Mouse (Mus musculus): ENCODE data around the gene Smug1. TPM values are rescaled to one million over a fixed set of nuclear protein-coding genes. Genes with fewer than 3 reads are reported as not detected.
A peak's percentile ranks its signal among the peaks of the same experiment; 100 is the strongest.

Gene Smug1
- polyA plus RNA-seq, 1 experiment from 2014 or later, result 10.6 TPM

DNA sequence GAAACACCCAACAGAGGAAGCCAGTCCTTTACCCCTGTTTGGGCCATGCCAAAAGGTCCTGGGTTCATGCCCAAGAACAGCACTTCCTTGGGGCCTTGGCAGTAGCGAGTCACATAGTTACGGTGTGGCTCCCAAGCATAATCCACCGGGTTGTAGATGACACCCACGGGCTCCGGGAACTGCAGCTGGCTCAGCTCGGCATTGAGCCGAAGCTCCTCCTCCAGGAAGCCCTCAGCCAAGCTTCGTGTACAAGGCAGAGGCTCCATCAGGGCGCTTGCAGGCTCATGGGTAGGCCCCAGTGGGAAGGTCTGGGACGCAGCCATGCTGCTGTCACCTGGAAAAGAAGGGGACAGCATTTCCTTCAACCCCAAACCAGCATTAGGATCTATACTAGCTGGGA is 9.3 kb downstream of the Smug1 start:
- no peaks in the 10 kb centered on the region for H3K9me3 ChIP-seq (ENCODE audit: control insufficient read depth, low read length)
- H3K27ac ChIP-seq (replicated peaks), result no peak overlapping the region
- WGBS, result 76% methylated on average over 10 of the region's 10 CpGs
- H3K27me3 ChIP-seq (ENCODE audit: control insufficient read depth, insufficient read depth, low read length), result no peaks in the 10 kb centered on the region
- TF ChIP-seq EP300 (optimal IDR thresholded peaks at IDR 0.05), result no peak
- TF ChIP-seq CTCF (IDR thresholded peaks at IDR 0.05; ENCODE audit: low read depth), result no peak
- ATAC-seq (ENCODE audit: low FRiP score, low TSS enrichment) (no peak), DNase-seq (ENCODE audit: low spot score) (no peak)
- no peaks in the 10 kb centered on the region for H3K36me3 ChIP-seq (ENCODE audit: control insufficient read depth, insufficient read depth, low read length)
- H3K4me1 ChIP-seq (replicated peaks; ENCODE audit: control insufficient read depth, insufficient read depth), result no peaks in the 10 kb centered on the region
- no peak overlapping the region for H3K4me2 ChIP-seq (replicated peaks; ENCODE audit: low read depth)
- H3K4me3 ChIP-seq (ENCODE audit: low read depth, low read length), result no peak overlapping the region
- no peak overlapping the region for H3K9ac ChIP-seq (ENCODE audit: low read length)

DNA sequence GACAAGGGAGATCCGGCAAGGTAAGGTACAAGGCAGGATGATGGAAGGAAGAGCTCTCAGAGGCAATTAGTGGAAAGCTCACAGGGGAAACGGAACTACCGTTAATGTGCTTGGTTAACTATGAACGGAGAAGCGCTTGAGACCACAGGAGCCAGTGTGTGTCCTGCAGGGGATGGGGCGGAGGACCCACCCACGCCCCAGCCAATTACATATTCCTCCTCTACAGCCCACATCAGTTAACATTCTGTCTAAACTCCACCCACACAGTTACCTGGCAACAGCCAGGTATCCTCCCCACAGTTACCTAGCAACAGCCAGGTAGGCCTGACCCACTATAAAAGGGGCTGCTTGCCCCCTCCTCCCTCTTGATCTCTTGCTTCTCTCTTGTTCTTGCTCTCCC is 10.0 kb downstream of the Smug1 start:
- no peak for TF ChIP-seq EP300 (optimal IDR thresholded peaks at IDR 0.05)
- TF ChIP-seq CTCF (IDR thresholded peaks at IDR 0.05; ENCODE audit: low read depth), result no peak
- H3K27me3 ChIP-seq (ENCODE audit: control insufficient read depth, insufficient read depth, low read length), result no peaks in the 10 kb centered on the region
- H3K9ac ChIP-seq (ENCODE audit: low read length), result no peak overlapping the region
- no peak for DNase-seq (ENCODE audit: low spot score)
- H3K4me2 ChIP-seq (replicated peaks; ENCODE audit: low read depth), result no peak overlapping the region
- H3K9me3 ChIP-seq (ENCODE audit: control insufficient read depth, low read length), result no peaks in the 10 kb centered on the region
- H3K36me3 ChIP-seq (ENCODE audit: control insufficient read depth, insufficient read depth, low read length), result no peaks in the 10 kb centered on the region
- no peak overlapping the region for H3K27ac ChIP-seq (replicated peaks)
- H3K4me3 ChIP-seq (ENCODE audit: low read depth, low read length), result no peak overlapping the region
- WGBS, result 66% methylated on average over 7 of the region's 7 CpGs
- ATAC-seq (ENCODE audit: low FRiP score, low TSS enrichment), result no peak
- H3K4me1 ChIP-seq (replicated peaks; ENCODE audit: control insufficient read depth, insufficient read depth), result no peaks in the 10 kb centered on the region

DNA sequence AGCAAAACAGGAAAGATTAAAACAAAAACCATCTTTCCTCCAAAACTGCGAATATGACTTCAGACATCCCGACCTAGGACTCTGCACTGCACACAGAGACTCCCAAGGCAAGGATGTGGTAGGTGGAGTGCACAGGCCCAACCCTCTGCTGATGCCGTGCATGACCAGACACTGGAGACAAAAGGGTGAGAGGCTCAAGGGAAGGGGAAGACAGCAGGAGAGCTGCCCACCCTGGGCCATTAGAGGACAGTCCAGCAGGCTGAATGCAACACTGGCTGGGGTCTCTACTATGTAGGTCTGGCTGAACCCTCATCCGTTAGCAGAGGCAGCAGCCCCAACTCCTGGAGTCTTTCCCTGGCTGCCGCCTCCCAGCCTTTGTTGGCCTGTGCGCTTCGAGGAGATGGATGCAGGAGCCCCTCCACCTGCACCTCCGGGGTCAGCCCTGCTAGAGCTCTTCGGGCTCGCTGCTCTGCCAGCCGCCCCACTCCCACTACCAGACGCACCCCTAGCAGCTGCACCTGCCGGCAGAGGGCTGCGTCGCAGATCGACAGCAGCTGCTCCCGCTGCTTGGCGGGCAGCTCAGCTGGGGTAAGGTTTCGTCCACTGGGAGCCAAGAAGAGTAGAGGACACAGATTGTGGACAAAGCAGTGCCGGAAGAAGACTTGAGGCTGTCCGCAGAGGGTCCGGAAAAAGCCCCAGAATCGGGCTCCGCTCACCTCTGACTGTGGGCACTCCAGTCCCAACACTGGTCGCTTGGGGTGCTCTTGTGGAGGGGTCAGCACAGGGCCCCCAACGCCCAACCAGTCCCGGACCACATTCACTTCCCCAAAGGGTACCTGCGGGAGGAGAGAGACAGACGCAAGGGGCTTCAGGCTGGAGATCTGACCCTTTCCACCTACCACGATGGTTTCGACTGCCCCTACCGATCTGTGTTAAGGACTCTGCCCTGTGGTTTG is 11.2 kb downstream of the Smug1 start:
- Histone ChIP-seq H3K4me1 (replicated peaks; ENCODE audit: control insufficient read depth, insufficient read depth) (no peaks in the 10 kb centered on the region), H3K4me2 (replicated peaks; ENCODE audit: low read depth) (no peak overlapping the region), H3K9me3 (ENCODE audit: control insufficient read depth, low read length) (no peaks in the 10 kb centered on the region), H3K9ac (ENCODE audit: low read length) (no peak overlapping the region), H3K4me3 (ENCODE audit: low read depth, low read length) (no peak overlapping the region), H3K27me3 (ENCODE audit: control insufficient read depth, insufficient read depth, low read length) (no peaks in the 10 kb centered on the region), H3K27ac (replicated peaks) (no peak overlapping the region), H3K36me3 (ENCODE audit: control insufficient read depth, insufficient read depth, low read length) (no peaks in the 10 kb centered on the region)
- no peak for ATAC-seq (ENCODE audit: low FRiP score, low TSS enrichment)
- no peak for DNase-seq (ENCODE audit: low spot score)
- WGBS, result 51% methylated on average over 31 of the region's 32 CpGs
- TF ChIP-seq CTCF (IDR thresholded peaks at IDR 0.05; ENCODE audit: low read depth), result no peak
- TF ChIP-seq EP300 (optimal IDR thresholded peaks at IDR 0.05), result no peak

- WGBS, result 82% methylated on average over 4 of the region's 4 CpGs
- ATAC-seq (ENCODE audit: low FRiP score, low TSS enrichment) (no peak), DNase-seq (ENCODE audit: low spot score) (no peak)
- Histone ChIP-seq H3K9ac (ENCODE audit: low read length) (no peak overlapping the region), H3K36me3 (ENCODE audit: control insufficient read depth, insufficient read depth, low read length) (no peaks in the 10 kb centered on the region), H3K27ac (replicated peaks) (no peak overlapping the region), H3K9me3 (ENCODE audit: control insufficient read depth, low read length) (no peaks in the 10 kb centered on the region), H3K4me1 (replicated peaks; ENCODE audit: control insufficient read depth, insufficient read depth) (no peaks in the 10 kb centered on the region), H3K4me2 (replicated peaks; ENCODE audit: low read depth) (no peak overlapping the region), H3K4me3 (ENCODE audit: low read depth, low read length) (no peak overlapping the region), H3K27me3 (ENCODE audit: control insufficient read depth, insufficient read depth, low read length) (no peaks in the 10 kb centered on the region)
- TF ChIP-seq CTCF (IDR thresholded peaks at IDR 0.05; ENCODE audit: low read depth), result no peak
- no peak for TF ChIP-seq EP300 (optimal IDR thresholded peaks at IDR 0.05)
Measured at GRCm38 (mm10) chr15:103152890-103153610, 13.8 kb downstream of the Smug1 start.

- no peaks in the 10 kb centered on the region for H3K36me3 ChIP-seq (ENCODE audit: control insufficient read depth, insufficient read depth, low read length)
- ATAC-seq (ENCODE audit: low FRiP score, low TSS enrichment) (peak; percentile 54; the same call in 1 of the 2 replicates), DNase-seq (ENCODE audit: low spot score) (no peak)
- no peak overlapping the region for H3K4me3 ChIP-seq (ENCODE audit: low read depth, low read length)
- TF ChIP-seq EP300 (optimal IDR thresholded peaks at IDR 0.05), result no peak
- no peaks in the 10 kb centered on the region for H3K9me3 ChIP-seq (ENCODE audit: control insufficient read depth, low read length)
- H3K27me3 ChIP-seq (ENCODE audit: control insufficient read depth, insufficient read depth, low read length), result no peaks in the 10 kb centered on the region
- no peak overlapping the region for H3K4me2 ChIP-seq (replicated peaks; ENCODE audit: low read depth)
- WGBS, result 77% methylated on average over 3 of the region's 3 CpGs
- H3K9ac ChIP-seq (ENCODE audit: low read length), result no peak overlapping the region
- no peak overlapping the region for H3K27ac ChIP-seq (replicated peaks)
- H3K4me1 ChIP-seq (replicated peaks; ENCODE audit: control insufficient read depth, insufficient read depth), result no peaks in the 10 kb centered on the region
Measured at GRCm38 (mm10) chr15:103152371-103152770, 14.5 kb downstream of the Smug1 start.

GRCm38 (mm10) chr15:103147779-103148178 is 19.1 kb downstream of the Smug1 start:
- TF ChIP-seq EP300 (optimal IDR thresholded peaks at IDR 0.05) (no peak), CTCF (IDR thresholded peaks at IDR 0.05; ENCODE audit: low read depth) (no peak)
- H3K4me3 ChIP-seq (ENCODE audit: low read depth, low read length), result no peak overlapping the region
- H3K36me3 ChIP-seq (ENCODE audit: control insufficient read depth, insufficient read depth, low read length), result no peaks in the 10 kb centered on the region
- H3K27me3 ChIP-seq (ENCODE audit: control insufficient read depth, insufficient read depth, low read length), result 0 out of 2 replicates have a peak, but pooled peaks cover 2% of the 10 kb centered on the region
- no peaks in the 10 kb centered on the region for H3K4me1 ChIP-seq (replicated peaks; ENCODE audit: control insufficient read depth, insufficient read depth)
- ATAC-seq (ENCODE audit: low FRiP score, low TSS enrichment) (no peak), DNase-seq (ENCODE audit: low spot score) (no peak)
- WGBS, result 56% methylated on average over 9 of the region's 9 CpGs
- no peak overlapping the region for H3K9ac ChIP-seq (ENCODE audit: low read length)
- no peaks in the 10 kb centered on the region for H3K9me3 ChIP-seq (ENCODE audit: control insufficient read depth, low read length)
- no peak overlapping the region for H3K27ac ChIP-seq (replicated peaks)
- H3K4me2 ChIP-seq (replicated peaks; ENCODE audit: low read depth), result no peak overlapping the region

Data from stomach, postnatal 0 days (tissue).